Mouse (Mus musculus) midbrain, embryonic 11.5 days (tissue): ENCODE measurements around the gene Hist1h2bj. TPM values are rescaled to one million over a fixed set of nuclear protein-coding genes. Genes with fewer than 3 reads are reported as not detected.

Source experiments
- ATAC-seq: fragments of 200-750 bp; cut with Nextera tagmentation; 2 replicates; pipeline ENCODE4 v1.8.0; 2017; ENCODE audit warnings: moderate TSS enrichment, moderate library complexity; ENCODE audit not compliant: low FRiP score
- DNase-seq: peaks from one replicate; pipeline ENCODE4 v3.0.0; 2015; ENCODE audit warnings: low spot score; ENCODE audit errors: missing footprints
- H3K27ac ChIP-seq: fragments of 300-500 bp; sonication (generic); 2 replicates; pipeline ENCODE4 v1.5.1; 2014; ENCODE audit warnings: low read depth, low read length
- H3K27me3 ChIP-seq: fragments of 300-500 bp; sonication (generic); 2 replicates; pipeline ENCODE4 v1.6.1; 2014; ENCODE audit warnings: mild to moderate bottlenecking, low read length, moderate library complexity, mixed read lengths; ENCODE audit not compliant: control insufficient read depth, insufficient read depth
- H3K36me3 ChIP-seq: fragments of 300-500 bp; sonication (generic); 2 replicates; pipeline ENCODE4 v1.6.1; 2014; ENCODE audit warnings: mild to moderate bottlenecking, low read length, moderate library complexity, mixed read lengths; ENCODE audit not compliant: control insufficient read depth, insufficient read depth
- H3K4me1 ChIP-seq: fragments of 300-500 bp; sonication (generic); 2 replicates; pipeline ENCODE4 v1.6.1; 2014; ENCODE audit warnings: low read length; ENCODE audit not compliant: control insufficient read depth, insufficient read depth
- H3K4me2 ChIP-seq: fragments of 300-500 bp; sonication (generic); 2 replicates; pipeline ENCODE4 v1.6.1; 2014; ENCODE audit warnings: mild to moderate bottlenecking, moderate library complexity
- H3K4me3 ChIP-seq: fragments of 300-500 bp; sonication (generic); 2 replicates; pipeline ENCODE4 v1.5.1; 2014; ENCODE audit warnings: low read depth, low read length
- H3K9ac ChIP-seq: fragments of 300-500 bp; sonication (generic); 2 replicates; pipeline ENCODE4 v1.6.1; 2014; ENCODE audit warnings: low read length
- H3K9me3 ChIP-seq: fragments of 300-500 bp; sonication (generic); 2 replicates; pipeline ENCODE4 v1.6.1; 2016; ENCODE audit warnings: low read length; ENCODE audit not compliant: control insufficient read depth
- WGBS: fragments of 180-500 bp; shearing (Covaris S2); extraction: QIAGEN DNeasy Blood & Tissue Kit; methylation state at CpG from one replicate; pipeline ENCODE4 v1.1.7; 2014; 5-methylcytosine and 5-hydroxymethylcytosine counted together
- polyA plus RNA-seq: library from polyadenylated mRNA; unstranded; fragments of >200 nt; fragmentation: Nextera tagmentation; extraction: Ambion mirVana; gene quantifications from 2 replicates; pipeline ENCODE4 v1.2.1, GENCODE M21; 2014

The Hist1h2bj gene
- polyA plus RNA-seq, 1 experiment from 2014 or later = 9.9 TPM

- Histone ChIP-seq H3K9ac (no peak within 1 kb of the TSS), H3K9me3 (no peaks in the 10 kb centered on the region), H3K27me3 (peaks cover 90% of the 10 kb centered on the region), H3K4me2 (no peak within 1 kb of the TSS), H3K4me1 (peaks cover 12% of the 10 kb centered on the region), H3K27ac (no peak within 1 kb of the TSS), H3K36me3 (no peaks in the 10 kb centered on the region), H3K4me3 (no peak within 1 kb of the TSS)
- DNase-seq (peak; percentile 83), ATAC-seq (no peak)
- WGBS = 32% methylated on average over 5 of the region's 7 CpGs
Observed at GRCm38 (mm10) chr13:22009642-22010041, 33.4 kb upstream of the Hist1h2bj start, which contains the start of gene Prss16. TSS of gene Prss16 (minus strand) at chr13:22009742.

- H3K4me3 ChIP-seq = no peak overlapping the region
- H3K27me3 ChIP-seq = peaks cover 68% of the 10 kb centered on the region
- H3K27ac ChIP-seq = no peak overlapping the region
- peaks cover 3% of the 10 kb centered on the region; the same call in 1 of the 2 replicates for H3K9me3 ChIP-seq
- ATAC-seq (no peak), DNase-seq (peak; percentile 94)
- 20% methylated on average over 13 of the region's 13 CpGs for WGBS
- no peaks in the 10 kb centered on the region for H3K4me1 ChIP-seq
- no peak overlapping the region for H3K9ac ChIP-seq
- H3K36me3 ChIP-seq = no peaks in the 10 kb centered on the region
- H3K4me2 ChIP-seq = no peak overlapping the region
Observed at GRCm38 (mm10) chr13:22013716-22014115, 29.3 kb upstream of the Hist1h2bj start.

- no peaks in the 10 kb centered on the region for H3K36me3 ChIP-seq
- 18% methylated on average over 17 of the region's 17 CpGs for WGBS
- peak overlapping the region; percentile 3; the same call in 1 of the 2 replicates for H3K4me3 ChIP-seq
- no peak overlapping the region for H3K9ac ChIP-seq
- peaks cover 66% of the 10 kb centered on the region for H3K27me3 ChIP-seq
- ATAC-seq (no peak), DNase-seq (peak; percentile 94)
- peak overlapping the region; percentile 19 for H3K4me2 ChIP-seq
- no peaks in the 10 kb centered on the region for H3K4me1 ChIP-seq
- no peak overlapping the region for H3K27ac ChIP-seq
- peaks cover 3% of the 10 kb centered on the region; the same call in 1 of the 2 replicates for H3K9me3 ChIP-seq
Observed at GRCm38 (mm10) chr13:22014411-22014845, 28.6 kb upstream of the Hist1h2bj start.

GRCm38 (mm10) chr13:22015479-22016450, 27.2 kb upstream of the Hist1h2bj start:
- H3K27ac ChIP-seq = no peak overlapping the region
- H3K9me3 ChIP-seq = peaks cover 3% of the 10 kb centered on the region; the same call in 1 of the 2 replicates
- peak; percentile 80 for ATAC-seq
- peak overlapping the region; percentile 6; the same call in 1 of the 2 replicates for H3K4me2 ChIP-seq
- no peak overlapping the region for H3K4me3 ChIP-seq
- 14% methylated on average over 27 of the region's 27 CpGs for WGBS
- H3K4me1 ChIP-seq = peaks cover 3% of the 10 kb centered on the region; the same call in 1 of the 2 replicates
- no peaks in the 10 kb centered on the region for H3K36me3 ChIP-seq
- H3K27me3 ChIP-seq = peaks cover 60% of the 10 kb centered on the region
- no peak overlapping the region for H3K9ac ChIP-seq
- DNase-seq = peak; percentile 99

- Histone ChIP-seq H3K4me3 (peak overlapping the region; percentile 38), H3K9me3 (peaks cover 2% of the 10 kb centered on the region; the same call in 1 of the 2 replicates), H3K4me1 (peaks cover 3% of the 10 kb centered on the region; the same call in 1 of the 2 replicates), H3K27ac (no peak overlapping the region), H3K36me3 (no peaks in the 10 kb centered on the region), H3K4me2 (peak overlapping the region; percentile 61), H3K9ac (peak overlapping the region; percentile 45), H3K27me3 (peaks cover 26% of the 10 kb centered on the region)
- DNase-seq = peak; percentile 93
- no peak for ATAC-seq
- WGBS = under 1% methylated on average over 44 of the region's 44 CpGs
Observed at GRCm38 (mm10) chr13:22019934-22020835, 22.8 kb upstream of the Hist1h2bj start.

- Histone ChIP-seq H3K9ac (peak overlapping the region; percentile 59; the same call in 1 of the 2 replicates), H3K4me1 (peaks cover 3% of the 10 kb centered on the region; the same call in 1 of the 2 replicates), H3K4me3 (peak overlapping the region; percentile 38), H3K9me3 (no peaks in the 10 kb centered on the region), H3K27me3 (peaks cover 22% of the 10 kb centered on the region), H3K36me3 (no peaks in the 10 kb centered on the region), H3K4me2 (peak overlapping the region; percentile 61), H3K27ac (no peak overlapping the region)
- 0% methylated on average over 8 of the region's 8 CpGs for WGBS
- ATAC-seq (peak; percentile 70), DNase-seq (peak; percentile 99)
Observed at GRCm38 (mm10) chr13:22020901-22021339, 22.1 kb upstream of the Hist1h2bj start.

GRCm38 (mm10) chr13:22021581-22021980, 21.4 kb upstream of the Hist1h2bj start:
- DNase-seq (peak; percentile 95), ATAC-seq (peak; percentile 18; the same call in 1 of the 2 replicates)
- Histone ChIP-seq H3K4me2 (peak overlapping the region; percentile 61), H3K4me3 (peak overlapping the region; percentile 37), H3K9ac (peak overlapping the region; percentile 59; the same call in 1 of the 2 replicates), H3K4me1 (peaks cover 3% of the 10 kb centered on the region; the same call in 1 of the 2 replicates), H3K9me3 (no peaks in the 10 kb centered on the region), H3K27me3 (peaks cover 17% of the 10 kb centered on the region), H3K27ac (no peak overlapping the region), H3K36me3 (no peaks in the 10 kb centered on the region)
- under 1% methylated on average over 11 of the region's 11 CpGs for WGBS

- Histone ChIP-seq H3K4me2 (peak overlapping the region; percentile 61), H3K36me3 (no peaks in the 10 kb centered on the region), H3K27ac (no peak overlapping the region), H3K4me3 (peak overlapping the region; percentile 37), H3K9me3 (no peaks in the 10 kb centered on the region), H3K4me1 (peaks cover 3% of the 10 kb centered on the region; the same call in 1 of the 2 replicates), H3K27me3 (peaks cover 17% of the 10 kb centered on the region), H3K9ac (peak overlapping the region; percentile 59; the same call in 1 of the 2 replicates)
- peak; percentile 82 for ATAC-seq
- WGBS = under 1% methylated on average over 9 of the region's 9 CpGs
- DNase-seq = peak; percentile 99
Observed at GRCm38 (mm10) chr13:22022241-22022640, 20.8 kb upstream of the Hist1h2bj start.
